Mouse (Mus musculus): ENCODE results near the gene Ptbp1. TPM values are rescaled to one million over a fixed set of nuclear protein-coding genes. Genes with fewer than 3 reads are reported as not detected.

The Ptbp1 gene
- polyA plus RNA-seq, 1 experiment from 2014 or later = 351 TPM

GRCm38 (mm10) chr10:79815671-79816494 lies 38.3 kb upstream of the Ptbp1 start:
- ATAC-seq (ENCODE audit: insufficient number of reproducible peaks, low FRiP score, low TSS enrichment, low read depth) (no peak), DNase-seq (ENCODE audit: low spot score) (no peak)
- Histone ChIP-seq H3K27me3 (ENCODE audit: control insufficient read depth, insufficient read depth, low read length) (no peaks in the 10 kb centered on the region), H3K36me3 (ENCODE audit: control insufficient read depth, insufficient read depth, low read length) (peaks cover 12% of the 10 kb centered on the region; the same call in 1 of the 2 replicates), H3K9me3 (ENCODE audit: control insufficient read depth, low read length) (no peaks in the 10 kb centered on the region), H3K9ac (ENCODE audit: low read length) (no peak overlapping the region), H3K4me3 (ENCODE audit: low read depth, low read length) (no peak overlapping the region), H3K4me1 (ENCODE audit: control insufficient read depth, insufficient read depth, low read length) (no peaks in the 10 kb centered on the region), H3K4me2 (ENCODE audit: low read depth, severe bottlenecking) (no peak overlapping the region), H3K27ac (replicated peaks; ENCODE audit: low read depth, low read length) (no peak overlapping the region)
- WGBS = 90% methylated on average over 12 of the region's 12 CpGs

- Histone ChIP-seq H3K4me1 (ENCODE audit: control insufficient read depth, insufficient read depth, low read length) (peaks cover under 1% of the 10 kb centered on the region; the same call in 1 of the 2 replicates), H3K9me3 (ENCODE audit: control insufficient read depth, low read length) (no peaks in the 10 kb centered on the region), H3K9ac (ENCODE audit: low read length) (no peak overlapping the region), H3K27ac (replicated peaks; ENCODE audit: low read depth, low read length) (no peak overlapping the region), H3K4me3 (ENCODE audit: low read depth, low read length) (no peak overlapping the region), H3K27me3 (ENCODE audit: control insufficient read depth, insufficient read depth, low read length) (no peaks in the 10 kb centered on the region), H3K4me2 (ENCODE audit: low read depth, severe bottlenecking) (no peak overlapping the region), H3K36me3 (ENCODE audit: control insufficient read depth, insufficient read depth, low read length) (peaks cover 12% of the 10 kb centered on the region; the same call in 1 of the 2 replicates)
- DNase-seq (ENCODE audit: low spot score) = no peak
- ATAC-seq (ENCODE audit: insufficient number of reproducible peaks, low FRiP score, low TSS enrichment, low read depth) = no peak
- 88% methylated on average over 2 of the region's 2 CpGs for WGBS
These were observed 37.1 kb upstream of the Ptbp1 start for GRCm38 (mm10) chr10:79817111-79817510.

- no peaks in the 10 kb centered on the region for H3K9me3 ChIP-seq (ENCODE audit: control insufficient read depth, low read length)
- DNase-seq (ENCODE audit: low spot score) = no peak
- 86% methylated on average over 4 of the region's 4 CpGs for WGBS
- no peaks in the 10 kb centered on the region for H3K27me3 ChIP-seq (ENCODE audit: control insufficient read depth, insufficient read depth, low read length)
- no peak overlapping the region for H3K9ac ChIP-seq (ENCODE audit: low read length)
- ATAC-seq (ENCODE audit: insufficient number of reproducible peaks, low FRiP score, low TSS enrichment, low read depth) = no peak
- no peak overlapping the region for H3K27ac ChIP-seq (replicated peaks; ENCODE audit: low read depth, low read length)
- H3K36me3 ChIP-seq (ENCODE audit: control insufficient read depth, insufficient read depth, low read length) = peaks cover 10% of the 10 kb centered on the region; the same call in 1 of the 2 replicates
- H3K4me3 ChIP-seq (ENCODE audit: low read depth, low read length) = no peak overlapping the region
- no peak overlapping the region for H3K4me2 ChIP-seq (ENCODE audit: low read depth, severe bottlenecking)
- H3K4me1 ChIP-seq (ENCODE audit: control insufficient read depth, insufficient read depth, low read length) = peaks cover 6% of the 10 kb centered on the region; the same call in 1 of the 2 replicates
These were observed 36.0 kb upstream of the Ptbp1 start for GRCm38 (mm10) chr10:79818225-79818624.

DNA sequence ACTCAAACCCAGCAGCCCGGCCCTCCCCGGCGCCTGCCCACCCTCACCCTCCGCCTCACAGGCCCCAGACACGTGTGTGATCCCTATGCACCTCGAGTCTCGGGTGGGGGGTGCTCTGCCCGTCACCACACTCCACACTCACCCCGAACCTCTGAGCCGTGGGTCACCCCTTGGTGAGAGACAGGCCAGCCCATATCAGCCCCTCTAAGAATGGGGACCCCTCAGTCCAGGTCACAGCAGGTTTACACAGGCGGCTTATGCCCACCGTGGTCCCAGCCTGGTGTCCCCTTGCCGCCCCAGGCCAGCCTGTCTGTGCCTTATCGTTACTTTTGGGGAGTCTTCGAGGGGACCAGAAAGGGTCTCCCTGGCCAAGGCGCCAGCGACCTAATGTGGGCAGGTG lies 34.6 kb upstream of the Ptbp1 start:
- DNase-seq (ENCODE audit: low spot score) = no peak
- peaks cover 6% of the 10 kb centered on the region; the same call in 1 of the 2 replicates for H3K4me1 ChIP-seq (ENCODE audit: control insufficient read depth, insufficient read depth, low read length)
- 93% methylated on average over 17 of the region's 17 CpGs for WGBS
- ATAC-seq (ENCODE audit: insufficient number of reproducible peaks, low FRiP score, low TSS enrichment, low read depth) = no peak
- no peaks in the 10 kb centered on the region for H3K27me3 ChIP-seq (ENCODE audit: control insufficient read depth, insufficient read depth, low read length)
- no peak overlapping the region for H3K27ac ChIP-seq (replicated peaks; ENCODE audit: low read depth, low read length)
- no peak overlapping the region for H3K4me3 ChIP-seq (ENCODE audit: low read depth, low read length)
- H3K9ac ChIP-seq (ENCODE audit: low read length) = no peak overlapping the region
- no peak overlapping the region for H3K4me2 ChIP-seq (ENCODE audit: low read depth, severe bottlenecking)
- no peaks in the 10 kb centered on the region for H3K9me3 ChIP-seq (ENCODE audit: control insufficient read depth, low read length)
- peaks cover 10% of the 10 kb centered on the region; the same call in 1 of the 2 replicates for H3K36me3 ChIP-seq (ENCODE audit: control insufficient read depth, insufficient read depth, low read length)

DNA sequence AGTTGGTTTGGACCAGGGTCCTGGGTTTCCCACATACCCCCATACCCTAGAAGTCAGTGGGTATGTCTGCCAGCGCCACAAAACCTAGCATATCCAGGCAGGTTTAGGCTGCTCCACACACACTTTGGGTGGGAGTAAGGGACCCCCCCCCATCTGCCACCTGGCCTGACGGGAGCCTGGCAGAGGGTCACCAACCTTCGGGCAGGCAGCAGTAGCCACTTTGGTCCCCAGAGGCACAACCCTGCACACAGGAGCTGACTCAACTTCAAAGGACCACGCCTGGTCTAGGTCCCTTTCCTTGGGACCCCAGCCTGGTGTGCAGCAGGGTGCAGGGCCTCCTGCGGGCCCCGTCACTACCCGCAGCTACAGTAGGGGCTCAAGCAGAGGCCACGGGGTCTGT lies 34.0 kb upstream of the Ptbp1 start:
- Histone ChIP-seq H3K36me3 (ENCODE audit: control insufficient read depth, insufficient read depth, low read length) (peaks cover 8% of the 10 kb centered on the region; the same call in 1 of the 2 replicates), H3K9me3 (ENCODE audit: control insufficient read depth, low read length) (no peaks in the 10 kb centered on the region), H3K27me3 (ENCODE audit: control insufficient read depth, insufficient read depth, low read length) (no peaks in the 10 kb centered on the region), H3K9ac (ENCODE audit: low read length) (no peak overlapping the region), H3K4me2 (ENCODE audit: low read depth, severe bottlenecking) (no peak overlapping the region), H3K27ac (replicated peaks; ENCODE audit: low read depth, low read length) (no peak overlapping the region; the same call in 1 of the 2 replicates), H3K4me1 (ENCODE audit: control insufficient read depth, insufficient read depth, low read length) (peaks cover 6% of the 10 kb centered on the region; the same call in 1 of the 2 replicates), H3K4me3 (ENCODE audit: low read depth, low read length) (no peak overlapping the region)
- DNase-seq (ENCODE audit: low spot score) (no peak), ATAC-seq (ENCODE audit: insufficient number of reproducible peaks, low FRiP score, low TSS enrichment, low read depth) (no peak)
- 85% methylated on average over 8 of the region's 8 CpGs for WGBS

DNA sequence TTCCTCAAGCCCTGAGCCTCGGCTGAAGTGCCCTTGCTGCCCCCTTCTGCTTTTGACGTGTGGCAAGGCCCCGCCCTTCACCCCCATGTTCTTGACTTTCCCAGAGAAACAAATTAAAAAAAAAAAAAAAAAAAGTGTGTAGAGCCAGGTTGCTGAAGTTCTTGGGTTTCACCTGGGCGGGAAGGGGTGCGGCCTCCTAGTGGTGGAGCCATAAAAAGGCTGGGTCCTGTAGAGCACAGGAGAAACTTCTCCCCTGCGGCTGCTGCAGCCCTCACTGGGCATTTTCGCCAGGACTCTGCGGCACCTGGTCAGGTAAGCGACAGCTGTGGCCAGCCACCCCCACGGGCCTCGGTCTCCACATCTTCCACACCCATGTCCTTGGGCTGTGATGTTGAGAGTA lies 33.4 kb upstream of the Ptbp1 start, which contains the start of gene Misp:
Misp (plus strand) TSS at position 208 of the 400 bp plus-strand sequence.
- Histone ChIP-seq H3K4me1 (ENCODE audit: control insufficient read depth, insufficient read depth, low read length) (peaks cover 6% of the 10 kb centered on the region; the same call in 1 of the 2 replicates), H3K27me3 (ENCODE audit: control insufficient read depth, insufficient read depth, low read length) (no peaks in the 10 kb centered on the region), H3K9ac (ENCODE audit: low read length) (no peak within 1 kb of the TSS), H3K4me3 (ENCODE audit: low read depth, low read length) (no peak within 1 kb of the TSS), H3K27ac (replicated peaks; ENCODE audit: low read depth, low read length) (no peak within 1 kb of the TSS; the same call in 1 of the 2 replicates), H3K9me3 (ENCODE audit: control insufficient read depth, low read length) (no peaks in the 10 kb centered on the region), H3K36me3 (ENCODE audit: control insufficient read depth, insufficient read depth, low read length) (peaks cover 6% of the 10 kb centered on the region; the same call in 1 of the 2 replicates), H3K4me2 (ENCODE audit: low read depth, severe bottlenecking) (no peak within 1 kb of the TSS)
- WGBS = 62% methylated on average over 11 of the region's 11 CpGs
- DNase-seq (ENCODE audit: low spot score) (no peak), ATAC-seq (ENCODE audit: insufficient number of reproducible peaks, low FRiP score, low TSS enrichment, low read depth) (no peak)

DNA sequence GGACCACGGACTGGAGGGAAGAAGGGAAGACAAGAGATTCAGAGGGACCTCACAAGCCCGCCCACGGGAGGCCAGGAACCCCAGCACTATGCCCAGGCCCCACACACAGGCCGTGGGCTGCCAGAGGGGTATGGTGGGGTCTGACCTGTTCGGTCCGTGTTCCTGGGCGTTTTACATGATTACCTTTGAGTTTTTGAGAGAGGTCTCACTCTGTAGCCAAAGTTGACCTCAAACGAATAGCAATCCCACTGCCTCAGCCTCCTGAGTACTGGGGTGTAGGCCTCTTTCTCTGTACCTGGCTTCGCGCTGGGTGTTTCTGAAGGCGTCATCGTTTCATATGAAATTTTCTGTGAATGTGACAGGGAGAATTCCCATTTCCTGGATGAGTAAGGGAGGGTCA lies 32.5 kb upstream of the Ptbp1 start:
- H3K9ac ChIP-seq (ENCODE audit: low read length) = no peak overlapping the region
- no peak overlapping the region for H3K27ac ChIP-seq (replicated peaks; ENCODE audit: low read depth, low read length)

DNA sequence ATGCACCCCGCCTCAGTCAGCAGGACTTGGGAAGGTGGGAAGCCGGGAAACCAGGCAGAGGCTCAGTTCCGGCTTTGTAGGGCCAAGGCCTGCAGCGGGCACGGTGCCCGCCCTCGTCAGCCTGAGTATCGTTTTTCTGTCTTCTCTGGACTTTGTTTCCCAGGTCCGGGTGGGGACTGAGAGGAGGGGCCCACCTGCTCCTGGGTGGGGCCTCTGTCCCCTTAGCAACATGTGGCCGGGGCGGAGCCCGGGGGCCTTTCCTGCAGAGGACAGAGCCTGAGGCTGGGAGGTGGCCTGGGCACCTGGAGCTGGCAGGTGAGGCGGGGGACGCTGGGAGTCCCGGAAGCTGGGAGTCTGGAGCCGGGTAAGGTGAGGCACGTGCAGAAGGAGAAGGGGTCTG lies 31.9 kb upstream of the Ptbp1 start:
- WGBS = 29% methylated on average over 17 of the region's 17 CpGs
- Histone ChIP-seq H3K9ac (ENCODE audit: low read length) (peak overlapping the region; percentile 34), H3K9me3 (ENCODE audit: control insufficient read depth, low read length) (no peaks in the 10 kb centered on the region)

More for the DNA sequence above, 32.5 kb upstream of the Ptbp1 start:
- Histone ChIP-seq H3K4me3 (ENCODE audit: low read depth, low read length) (no peak overlapping the region), H3K4me2 (ENCODE audit: low read depth, severe bottlenecking) (no peak overlapping the region), H3K4me1 (ENCODE audit: control insufficient read depth, insufficient read depth, low read length) (peaks cover 6% of the 10 kb centered on the region; the same call in 1 of the 2 replicates), H3K9me3 (ENCODE audit: control insufficient read depth, low read length) (no peaks in the 10 kb centered on the region), H3K36me3 (ENCODE audit: control insufficient read depth, insufficient read depth, low read length) (peaks cover 5% of the 10 kb centered on the region; the same call in 1 of the 2 replicates), H3K27me3 (ENCODE audit: control insufficient read depth, insufficient read depth, low read length) (no peaks in the 10 kb centered on the region)
- ATAC-seq (ENCODE audit: insufficient number of reproducible peaks, low FRiP score, low TSS enrichment, low read depth) (no peak), DNase-seq (ENCODE audit: low spot score) (no peak)
- 91% methylated on average over 12 of the region's 12 CpGs for WGBS

More for the DNA sequence above, 31.9 kb upstream of the Ptbp1 start:
- H3K27me3 ChIP-seq (ENCODE audit: control insufficient read depth, insufficient read depth, low read length) = no peaks in the 10 kb centered on the region
- H3K36me3 ChIP-seq (ENCODE audit: control insufficient read depth, insufficient read depth, low read length) = peaks cover 5% of the 10 kb centered on the region; the same call in 1 of the 2 replicates
- no peak overlapping the region for H3K27ac ChIP-seq (replicated peaks; ENCODE audit: low read depth, low read length)
- H3K4me1 ChIP-seq (ENCODE audit: control insufficient read depth, insufficient read depth, low read length) = peaks cover 6% of the 10 kb centered on the region; the same call in 1 of the 2 replicates
- DNase-seq (ENCODE audit: low spot score) (no peak), ATAC-seq (ENCODE audit: insufficient number of reproducible peaks, low FRiP score, low TSS enrichment, low read depth) (peak; percentile 42; the same call in 1 of the 2 replicates)
- no peak overlapping the region for H3K4me2 ChIP-seq (ENCODE audit: low read depth, severe bottlenecking)
- H3K4me3 ChIP-seq (ENCODE audit: low read depth, low read length) = no peak overlapping the region
